Mouse (Mus musculus) midbrain, embryonic 16.5 days (tissue): ENCODE measurements around the gene Hook2. TPM values are rescaled to one million over a fixed set of nuclear protein-coding genes. Genes with fewer than 3 reads are reported as not detected.
A peak's percentile ranks its signal among the peaks of the same experiment; 100 is the strongest.

Source experiments
- ATAC-seq: fragments of 200-750 bp; cut with Nextera tagmentation; 2 replicates; pipeline ENCODE4 v1.8.0; 2017; ENCODE audit warnings: moderate TSS enrichment
- H3K27ac ChIP-seq: fragments of 300-500 bp; sonication (generic); 2 replicates; pipeline ENCODE4 v1.5.1; 2014; ENCODE audit warnings: mild to moderate bottlenecking, low read length, mixed read lengths
- H3K27me3 ChIP-seq: fragments of 300-500 bp; sonication (generic); 2 replicates; pipeline ENCODE4 v1.6.1; 2014; ENCODE audit warnings: low read depth, low read length, mixed read lengths; ENCODE audit not compliant: control insufficient read depth, insufficient read depth
- H3K36me3 ChIP-seq: fragments of 300-500 bp; sonication (generic); 2 replicates; pipeline ENCODE4 v1.6.1; 2014; ENCODE audit warnings: mild to moderate bottlenecking, low read length, moderate library complexity, mixed read lengths; ENCODE audit not compliant: control insufficient read depth, insufficient read depth
- H3K4me1 ChIP-seq: fragments of 300-500 bp; sonication (generic); 2 replicates; pipeline ENCODE4 v1.6.1; 2014; ENCODE audit warnings: mild to moderate bottlenecking, low read length, mixed read lengths; ENCODE audit not compliant: control insufficient read depth, insufficient read depth
- H3K4me2 ChIP-seq: fragments of 300-500 bp; sonication (generic); 2 replicates; pipeline ENCODE4 v1.6.1; 2014; ENCODE audit warnings: mild to moderate bottlenecking, low read length, mixed read lengths
- H3K4me3 ChIP-seq: fragments of 300-500 bp; sonication (generic); 2 replicates; pipeline ENCODE4 v1.5.1; 2014; ENCODE audit warnings: low read depth, mild to moderate bottlenecking, low read length, moderate library complexity, mixed read lengths
- H3K9ac ChIP-seq: fragments of 300-500 bp; sonication (generic); 2 replicates; pipeline ENCODE4 v1.6.1; 2014; ENCODE audit warnings: low read depth, low read length, mixed read lengths
- H3K9me3 ChIP-seq: fragments of 300-500 bp; sonication (generic); replicated peaks from 2 replicates; pipeline ENCODE4 v1.6.1; 2014; ENCODE audit warnings: mild to moderate bottlenecking, low read length, mixed read lengths; ENCODE audit not compliant: control insufficient read depth, poor library complexity, severe bottlenecking
- WGBS: fragments of 180-500 bp; shearing (Covaris S2); extraction: QIAGEN DNeasy Blood & Tissue Kit; methylation state at CpG from one replicate; pipeline ENCODE4 v1.1.7; 2014; 5-methylcytosine and 5-hydroxymethylcytosine counted together
- polyA plus RNA-seq: library from polyadenylated mRNA; unstranded; fragments of >200 nt; fragmentation: Nextera tagmentation; extraction: Ambion mirVana; gene quantifications from 2 replicates; pipeline ENCODE4 v1.2.1, GENCODE M21; 2015

Gene Hook2
- polyA plus RNA-seq, 1 experiment from 2014 or later, result 43.8 TPM

- peak overlapping the region; percentile 86 for H3K9ac ChIP-seq
- ATAC-seq, result peak; percentile 54
- H3K36me3 ChIP-seq, result 0 out of 2 replicates have a peak, but pooled peaks cover 2% of the 10 kb centered on the region
- peak overlapping the region; percentile 91 for H3K4me2 ChIP-seq
- H3K27me3 ChIP-seq, result peaks cover 7% of the 10 kb centered on the region; the same call in 1 of the 2 replicates
- peak overlapping the region; percentile 73 for H3K4me3 ChIP-seq
- no peaks in the 10 kb centered on the region for H3K9me3 ChIP-seq
- peak overlapping the region; percentile 86 for H3K27ac ChIP-seq
- H3K4me1 ChIP-seq, result peaks cover 17% of the 10 kb centered on the region
- 1% methylated on average over 15 of the region's 15 CpGs for WGBS
Measured at GRCm38 (mm10) chr8:84990836-84991235, 433 bp downstream of the Hook2 start.

DNA sequence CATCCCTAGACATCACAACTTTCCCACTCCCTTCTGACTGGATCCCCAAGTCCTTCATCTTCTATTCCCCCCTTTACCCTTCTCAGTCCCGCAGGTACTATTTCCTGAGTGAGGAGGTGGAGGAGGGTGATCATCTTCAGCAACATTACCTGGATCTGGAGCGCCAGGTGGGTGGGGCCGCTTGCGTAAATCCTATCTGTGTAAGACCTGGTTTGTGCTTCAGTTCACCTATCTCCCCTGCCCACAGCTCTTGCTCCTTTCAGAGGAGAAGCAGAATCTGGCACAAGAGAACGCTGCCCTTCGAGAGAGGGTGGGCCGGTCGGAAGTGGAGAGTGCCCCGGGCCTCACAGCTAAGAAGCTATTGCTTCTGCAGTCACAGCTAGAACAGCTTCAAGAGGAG is 4.0 kb downstream of the Hook2 start:
- no peak for ATAC-seq
- 97% methylated on average over 9 of the region's 9 CpGs for WGBS
- H3K9me3 ChIP-seq, result no peaks in the 10 kb centered on the region

DNA sequence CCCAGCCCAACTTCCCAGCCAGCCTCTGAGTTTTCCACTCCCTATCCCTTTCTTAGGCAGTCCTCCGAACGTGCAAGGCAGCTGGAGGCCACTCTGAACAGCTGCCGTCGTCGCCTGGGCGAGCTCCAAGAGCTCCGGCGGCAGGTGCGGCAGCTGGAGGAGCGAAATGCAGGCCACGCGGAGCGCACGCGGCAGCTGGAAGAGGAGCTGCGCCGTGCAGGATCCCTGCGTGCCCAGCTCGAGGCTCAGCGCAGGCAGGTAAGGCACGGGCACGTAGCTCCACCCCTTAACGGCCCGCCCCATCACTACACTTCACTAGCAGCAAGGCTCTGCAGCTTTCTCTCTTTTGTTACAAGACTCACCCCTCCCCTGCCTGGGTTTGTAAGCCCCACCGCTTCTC is 5.3 kb downstream of the Hook2 start:
- H3K9ac ChIP-seq, result no peak overlapping the region; the same call in 1 of the 2 replicates
- no peak overlapping the region for H3K4me3 ChIP-seq
- H3K36me3 ChIP-seq, result 0 out of 2 replicates have a peak, but pooled peaks cover 4% of the 10 kb centered on the region
- H3K9me3 ChIP-seq, result no peaks in the 10 kb centered on the region
- peaks cover 11% of the 10 kb centered on the region for H3K4me1 ChIP-seq
- 21% methylated on average over 25 of the region's 25 CpGs for WGBS
- H3K27me3 ChIP-seq, result peaks cover 3% of the 10 kb centered on the region; the same call in 1 of the 2 replicates
- no peak overlapping the region for H3K4me2 ChIP-seq
- H3K27ac ChIP-seq, result no peak overlapping the region
- ATAC-seq, result no peak

More for the DNA sequence above, 4.0 kb downstream of the Hook2 start:
- H3K4me3 ChIP-seq, result no peak overlapping the region
- H3K36me3 ChIP-seq, result 0 out of 2 replicates have a peak, but pooled peaks cover 4% of the 10 kb centered on the region
- H3K27me3 ChIP-seq, result peaks cover 3% of the 10 kb centered on the region; the same call in 1 of the 2 replicates
- peaks cover 13% of the 10 kb centered on the region for H3K4me1 ChIP-seq
- no peak overlapping the region for H3K27ac ChIP-seq
- no peak overlapping the region for H3K9ac ChIP-seq
- no peak overlapping the region for H3K4me2 ChIP-seq

DNA sequence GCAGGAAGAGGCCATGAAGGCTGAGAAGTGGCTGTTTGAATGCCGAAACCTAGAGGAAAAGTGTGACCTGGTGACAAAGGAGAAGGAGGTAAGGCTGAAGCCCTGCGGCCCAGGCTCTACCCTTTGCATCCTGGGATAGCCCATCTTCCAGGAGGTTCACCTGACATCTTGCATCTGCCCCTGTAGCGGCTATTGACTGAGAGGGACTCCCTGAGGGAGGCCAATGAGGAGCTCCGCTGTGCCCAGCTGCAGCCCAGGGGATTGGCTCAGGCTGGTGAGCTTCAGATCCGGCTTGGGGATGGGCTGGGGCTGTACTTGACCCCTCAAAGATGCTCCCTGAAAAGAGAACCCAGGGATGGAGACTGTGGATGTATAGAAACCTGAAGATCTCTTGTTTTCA is 6.6 kb downstream of the Hook2 start:
- Histone ChIP-seq H3K36me3 (peaks cover 4% of the 10 kb centered on the region; the same call in 1 of the 2 replicates), H3K27me3 (peaks cover 3% of the 10 kb centered on the region; the same call in 1 of the 2 replicates), H3K9me3 (no peaks in the 10 kb centered on the region), H3K9ac (no peak overlapping the region), H3K4me3 (no peak overlapping the region), H3K4me1 (peaks cover 5% of the 10 kb centered on the region; the same call in 1 of the 2 replicates), H3K4me2 (no peak overlapping the region), H3K27ac (no peak overlapping the region)
- WGBS, result 82% methylated on average over 5 of the region's 5 CpGs
- ATAC-seq, result no peak

- Histone ChIP-seq H3K36me3 (peaks cover 8% of the 10 kb centered on the region), H3K4me3 (no peak overlapping the region), H3K27me3 (peaks cover 3% of the 10 kb centered on the region; the same call in 1 of the 2 replicates), H3K27ac (no peak overlapping the region), H3K9ac (peak overlapping the region; percentile 41; the same call in 1 of the 2 replicates), H3K9me3 (no peaks in the 10 kb centered on the region), H3K4me2 (peak overlapping the region; percentile 21), H3K4me1 (peaks cover 5% of the 10 kb centered on the region; the same call in 1 of the 2 replicates)
- 1% methylated on average over 19 of the region's 19 CpGs for WGBS
- peak; percentile 52; the same call in 1 of the 2 replicates for ATAC-seq
Measured at GRCm38 (mm10) chr8:84997649-84998295, 7.4 kb downstream of the Hook2 start.

- no peak overlapping the region for H3K4me3 ChIP-seq
- H3K27ac ChIP-seq, result no peak overlapping the region
- no peak overlapping the region for H3K4me2 ChIP-seq
- peaks cover 28% of the 10 kb centered on the region for H3K27me3 ChIP-seq
- H3K9ac ChIP-seq, result no peak overlapping the region
- WGBS, result 17% methylated on average over 25 of the region's 25 CpGs
- ATAC-seq, result no peak
- peaks cover 2% of the 10 kb centered on the region; the same call in 1 of the 2 replicates for H3K36me3 ChIP-seq
- H3K4me1 ChIP-seq, result no peaks in the 10 kb centered on the region
- no peaks in the 10 kb centered on the region for H3K9me3 ChIP-seq
Measured at GRCm38 (mm10) chr8:85007686-85008085, 17.3 kb downstream of the Hook2 start.

- H3K9me3 ChIP-seq, result no peaks in the 10 kb centered on the region
- H3K4me1 ChIP-seq, result no peaks in the 10 kb centered on the region
- peaks cover 36% of the 10 kb centered on the region for H3K27me3 ChIP-seq
- no peak overlapping the region for H3K4me3 ChIP-seq
- H3K36me3 ChIP-seq, result no peaks in the 10 kb centered on the region
- no peak overlapping the region for H3K27ac ChIP-seq
- ATAC-seq, result no peak
- no peak overlapping the region for H3K4me2 ChIP-seq
- no peak overlapping the region for H3K9ac ChIP-seq
- 18% methylated on average over 28 of the region's 28 CpGs for WGBS
Measured at GRCm38 (mm10) chr8:85011242-85011641, 20.8 kb downstream of the Hook2 start.

DNA sequence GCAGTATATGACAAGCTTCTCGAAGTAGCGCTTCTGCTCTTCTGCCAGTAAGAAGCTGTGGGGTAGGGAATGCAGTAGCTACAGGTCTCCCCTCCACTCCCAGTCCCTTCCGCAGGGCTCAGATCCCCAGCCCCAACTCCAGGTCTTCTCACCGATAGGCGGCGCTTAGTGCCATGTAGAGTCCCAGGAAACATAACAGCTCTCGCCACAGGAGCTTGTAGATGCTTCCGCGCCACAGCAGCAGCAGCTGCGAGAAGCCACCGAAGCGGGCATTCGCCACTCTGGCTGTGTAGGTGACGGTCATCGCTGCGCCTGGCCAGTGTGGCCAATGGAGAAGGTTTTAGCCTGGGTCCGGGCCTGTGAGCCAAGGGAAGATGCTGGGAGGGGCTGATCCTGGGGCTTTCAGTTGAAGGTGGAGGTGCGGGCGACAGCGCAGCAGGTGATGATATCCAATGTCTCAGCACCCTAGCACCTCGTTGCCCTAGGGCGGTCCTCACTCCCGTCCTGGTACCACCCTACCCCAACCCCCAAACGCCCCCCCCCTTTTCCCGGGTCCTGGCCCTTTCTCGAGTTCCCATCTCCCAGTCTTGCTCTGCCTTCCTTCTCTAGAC is 22.9 kb downstream of the Hook2 start:
- H3K4me3 ChIP-seq, result peak overlapping the region; percentile 40
- peak; percentile 52 for ATAC-seq
- peaks cover 6% of the 10 kb centered on the region for H3K36me3 ChIP-seq
- 5% methylated on average over 26 of the region's 26 CpGs for WGBS
- peak overlapping the region; percentile 83 for H3K4me2 ChIP-seq
- peaks cover 27% of the 10 kb centered on the region for H3K27me3 ChIP-seq
- no peaks in the 10 kb centered on the region for H3K9me3 ChIP-seq
- no peak overlapping the region for H3K27ac ChIP-seq
- peak overlapping the region; percentile 66 for H3K9ac ChIP-seq
- H3K4me1 ChIP-seq, result no peaks in the 10 kb centered on the region

DNA sequence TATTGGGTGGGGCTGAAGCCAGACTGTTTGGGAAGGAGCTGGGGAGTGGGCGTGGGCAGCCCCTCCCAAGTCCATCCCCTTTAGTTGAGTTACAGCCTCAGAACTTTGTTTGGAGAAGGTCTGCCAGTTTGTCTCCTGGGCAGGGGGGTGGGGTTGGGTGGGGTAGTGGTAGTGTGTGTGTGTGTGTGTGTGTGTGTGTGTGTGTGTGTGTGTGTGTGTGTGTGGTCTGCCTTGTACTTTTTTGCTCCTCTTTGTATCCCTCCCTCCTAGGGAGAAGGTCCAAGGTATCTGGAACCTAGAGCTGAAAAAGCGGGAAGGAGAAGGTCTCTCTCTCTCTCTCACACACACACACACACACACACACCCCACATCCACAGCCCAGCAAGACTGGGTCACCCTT is 24.0 kb downstream of the Hook2 start, which contains the start of gene Best2:
Gene Best2, minus strand, starts transcription at position 101 of the 400 bp plus-strand sequence.
- Histone ChIP-seq H3K4me2 (peak within 1 kb of the TSS; percentile 83), H3K9me3 (no peaks in the 10 kb centered on the region), H3K27me3 (peaks cover 23% of the 10 kb centered on the region), H3K36me3 (peaks cover 9% of the 10 kb centered on the region), H3K4me3 (peak within 1 kb of the TSS; percentile 40), H3K9ac (peak within 1 kb of the TSS; percentile 66), H3K27ac (no peak within 1 kb of the TSS), H3K4me1 (no peaks in the 10 kb centered on the region)
- ATAC-seq, result no peak
- WGBS, result 61% methylated on average over 2 of the region's 2 CpGs
